Mouse (Mus musculus): ENCODE measurements around the gene Metrnl.

Metrnl gene

GRCm38 (mm10) chr11:121734892-121735291 is 33.5 kb downstream of the Metrnl start:
- no peak for DNase-seq (ENCODE audit: low read depth, low spot score)

- no peak for DNase-seq (ENCODE audit: low read depth, low spot score)
Observed at GRCm38 (mm10) chr11:121738616-121739015, 37.3 kb downstream of the Metrnl start.

DNA sequence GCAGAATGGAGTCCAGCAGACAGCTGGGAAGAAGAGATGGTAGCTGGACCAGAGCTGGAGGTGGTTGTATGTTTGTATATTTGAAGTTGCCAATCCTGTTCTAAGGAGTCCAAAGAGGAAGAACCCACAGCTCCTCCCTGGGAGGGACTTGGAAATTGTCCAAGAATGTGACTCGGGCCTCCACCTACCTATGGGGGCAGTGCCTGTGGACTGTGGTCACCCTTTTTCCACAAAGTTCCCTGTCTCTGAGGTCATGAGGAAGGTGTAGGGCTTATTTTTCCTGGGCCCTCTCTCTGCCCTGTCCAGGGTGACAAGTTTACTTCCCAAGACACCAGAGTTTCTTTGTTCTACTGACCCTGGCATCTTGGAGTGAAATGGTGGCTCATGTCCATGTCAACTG is 39.6 kb downstream of the Metrnl start:
- no peak for DNase-seq (ENCODE audit: low read depth, low spot score)

GRCm38 (mm10) chr11:121741433-121741832 is 40.1 kb downstream of the Metrnl start:
- DNase-seq (ENCODE audit: low read depth, low spot score), result peak; percentile 47

- no peak for DNase-seq (ENCODE audit: low read depth, low spot score)
Observed at GRCm38 (mm10) chr11:121743113-121743512, 41.8 kb downstream of the Metrnl start.

DNA sequence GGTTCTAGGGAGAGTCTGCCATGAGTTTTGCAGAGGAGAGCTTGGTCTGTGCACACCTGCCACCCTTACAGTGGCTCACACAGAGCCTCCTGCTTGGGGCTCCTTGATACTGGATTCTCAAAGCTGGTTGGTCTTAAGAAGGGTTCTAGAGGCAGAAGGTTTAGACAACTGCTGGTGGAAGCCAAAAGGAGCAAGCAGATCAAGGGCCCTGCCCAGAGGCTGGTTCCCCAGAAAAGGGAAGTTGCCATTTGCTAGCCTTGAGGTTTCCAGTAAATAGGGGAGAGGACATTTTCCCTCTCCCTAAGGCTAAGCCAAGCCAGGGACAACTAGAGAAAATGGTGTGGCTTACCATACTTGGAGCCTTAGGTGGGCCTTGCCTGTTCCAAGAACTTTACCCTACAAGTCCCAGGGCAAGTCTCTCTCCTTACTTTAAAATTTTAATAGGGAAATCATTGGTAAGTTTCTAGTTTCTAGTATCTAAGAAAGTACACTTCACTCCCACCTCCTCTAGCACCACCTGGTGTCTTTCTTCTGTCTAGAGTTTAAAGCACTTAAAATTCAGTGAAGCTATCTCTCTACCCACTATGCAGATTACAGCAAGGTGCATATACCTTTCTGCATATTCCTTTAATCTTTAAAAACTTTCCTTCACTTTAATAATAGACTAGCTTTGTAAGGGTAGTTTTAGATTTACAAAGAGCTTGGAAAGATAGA is 42.7 kb downstream of the Metrnl start:
- DNase-seq (ENCODE audit: low read depth, low spot score), result peak; percentile 15

DNA sequence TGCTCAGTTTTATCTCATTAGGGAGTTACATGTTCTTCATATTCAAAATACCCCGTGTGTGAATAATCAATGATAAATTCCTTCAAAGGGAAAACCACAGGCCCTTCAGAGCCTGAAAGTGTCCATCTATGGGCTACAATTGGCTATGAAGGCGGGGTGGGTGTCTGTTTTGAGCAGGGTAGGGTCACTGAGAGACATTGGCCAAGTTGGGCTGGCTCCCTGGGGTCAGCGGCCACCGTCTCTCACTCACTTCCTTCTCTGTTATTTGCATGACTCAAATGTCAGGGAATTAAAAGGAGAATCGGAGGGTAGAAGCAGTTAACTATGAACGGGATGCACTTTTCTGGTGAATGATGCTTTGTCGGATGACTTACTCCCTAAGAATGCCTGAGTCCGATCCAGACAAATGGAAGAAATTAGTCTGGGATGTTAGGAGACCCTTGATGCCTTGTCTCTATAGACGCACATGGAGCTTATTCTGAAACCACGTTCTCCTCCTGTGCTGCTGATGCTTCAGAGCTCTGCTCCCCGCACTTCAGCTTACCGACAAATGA is 45.7 kb downstream of the Metrnl start:
- DNase-seq (ENCODE audit: low read depth, low spot score), result no peak

GRCm38 (mm10) chr11:121748003-121748684 is 46.8 kb downstream of the Metrnl start:
- DNase-seq (ENCODE audit: low read depth, low spot score), result no peak

Measured in CD4-positive, CD25-positive, alpha-beta regulatory T cell, adult 2 months (primary cell).